Mouse (Mus musculus) CH12.LX (cell line): ENCODE results near the gene Thbs4. TPM values are rescaled to one million over a fixed set of nuclear protein-coding genes. Genes with fewer than 3 reads are reported as not detected.
"Not testable (repeated sequence)": the region's sequence is repeated elsewhere in the genome, so short reads cannot be mapped to it uniquely, and the experiment has no call there.

ENCODE experiments used
- DNase-seq: peaks from one replicate; pipeline ENCODE4 v3.0.0-alpha.2; 2013; ENCODE audit errors: extremely low read depth
- H3K27ac ChIP-seq: 2 replicates; pipeline ENCODE4 v1.5.1; 2012; ENCODE audit warnings: low read depth, mild to moderate bottlenecking, control low read depth, moderate library complexity; ENCODE audit not compliant: insufficient read depth
- H3K27me3 ChIP-seq: replicated peaks from 2 replicates; pipeline ENCODE3; 2012; ENCODE audit warnings: inconsistent platforms
- H3K36me3 ChIP-seq, 2 experiments: replicated peaks in 1 of 2; 2 replicates each; pipeline versions ENCODE3 to v1.6.1; 2012; ENCODE audit warnings: inconsistent platforms in 1 of 2, low read length in 1 of 2, mild to moderate bottlenecking in 1 of 2, mixed read lengths in 1 of 2, moderate library complexity in 1 of 2; ENCODE audit not compliant: control insufficient read depth in 1 of 2, insufficient read depth in 1 of 2
- H3K4me1 ChIP-seq, 2 experiments: 2 replicates each; pipeline ENCODE4 v1.6.1; 2012; ENCODE audit warnings: inconsistent platforms in 1 of 2, moderate library complexity in 1 of 2; ENCODE audit not compliant: insufficient read depth in 2 of 2, control insufficient read depth in 1 of 2
- H3K4me2 ChIP-seq: 2 replicates; pipeline ENCODE4 v1.6.1; 2012; ENCODE audit warnings: low read depth, mild to moderate bottlenecking, control low read depth; ENCODE audit not compliant: poor library complexity, insufficient read depth, severe bottlenecking
- H3K4me3 ChIP-seq, 3 experiments: fragments of 150-350 bp in 1 of 3; sonication (generic) in 1 of 3; replicated peaks in 1 of 3; 2 replicates each; pipeline versions ENCODE3 to v1.5.1; 2011 to 2012; ENCODE audit warnings: low read depth in 2 of 3, low read length in 2 of 3, mild to moderate bottlenecking in 2 of 3, moderate library complexity in 2 of 3, control low read depth in 1 of 3, improper control_type of control experiment in 1 of 3, inconsistent platforms in 1 of 3, mixed read lengths in 1 of 3; ENCODE audit not compliant: poor library complexity in 1 of 3
- H3K79me2 ChIP-seq: replicated peaks from 2 replicates; pipeline ENCODE4 v1.6.1; 2012; ENCODE audit warnings: mild to moderate bottlenecking, moderate library complexity; ENCODE audit not compliant: control insufficient read depth, poor library complexity, insufficient read depth, severe bottlenecking; ENCODE audit errors: extremely low read depth
- H3K9ac ChIP-seq: 2 replicates; pipeline ENCODE4 v1.6.1; 2012; ENCODE audit warnings: low read depth, mild to moderate bottlenecking, control low read depth, moderate library complexity; ENCODE audit not compliant: insufficient read depth
- H3K9me3 ChIP-seq: replicated peaks from 2 replicates; pipeline ENCODE3; 2012; ENCODE audit warnings: low read length, inconsistent platforms, mixed read lengths
- BHLHE40 ChIP-seq: IDR thresholded peaks from 2 replicates; pipeline ENCODE4 v1.6.1; 2011; ENCODE audit warnings: mild to moderate bottlenecking, low read depth, low read length, improper control_type of control experiment
- CHD1 ChIP-seq: IDR thresholded peaks from 2 replicates; pipeline ENCODE4 v1.6.1; 2012; ENCODE audit warnings: low read depth, low read length, improper control_type of control experiment, inconsistent platforms
- ETS1 ChIP-seq: conservative IDR thresholded peaks from 2 replicates; pipeline ENCODE4 v1.6.1; 2012; ENCODE audit warnings: low read depth, mild to moderate bottlenecking, inconsistent platforms, low read length, improper control_type of control experiment, moderate library complexity
- IRF4 ChIP-seq: IDR thresholded peaks from 2 replicates; pipeline ENCODE4 v1.6.1; 2014; ENCODE audit warnings: low read depth, mild to moderate bottlenecking, inconsistent platforms, low read length, improper control_type of control experiment
- MAX ChIP-seq: IDR thresholded peaks from 2 replicates; pipeline ENCODE4 v1.6.1; 2011; ENCODE audit warnings: low read length, improper control_type of control experiment
- MAZ ChIP-seq: IDR thresholded peaks from 2 replicates; pipeline ENCODE4 v1.6.1; 2012; ENCODE audit warnings: low read depth, mild to moderate bottlenecking, inconsistent platforms, low read length, improper control_type of control experiment, moderate library complexity
- MYC ChIP-seq: IDR thresholded peaks from 2 replicates; pipeline ENCODE4 v1.6.1; 2011; ENCODE audit warnings: low read depth, mild to moderate bottlenecking, improper control_type of control experiment, low read length
- POLR2A ChIP-seq: IDR thresholded peaks from 2 replicates; pipeline ENCODE4 v1.6.1; 2011; ENCODE audit warnings: low read depth, mild to moderate bottlenecking, improper control_type of control experiment, low read length
- RAD21 ChIP-seq: IDR thresholded peaks from 2 replicates; pipeline ENCODE4 v1.6.1; 2011; ENCODE audit warnings: low read depth, mild to moderate bottlenecking, low read length, improper control_type of control experiment, moderate library complexity
- RCOR1 ChIP-seq: conservative IDR thresholded peaks from 2 replicates; pipeline ENCODE4 v1.6.1; 2012; ENCODE audit warnings: low read depth, mild to moderate bottlenecking, inconsistent platforms, low read length, improper control_type of control experiment
- TCF12 ChIP-seq: IDR thresholded peaks from 2 replicates; pipeline ENCODE4 v1.6.1; 2014; ENCODE audit warnings: low read depth, mild to moderate bottlenecking, inconsistent platforms, low read length, improper control_type of control experiment
- UBTF ChIP-seq: IDR thresholded peaks from 2 replicates; pipeline ENCODE4 v1.6.1; 2012; ENCODE audit warnings: low read depth, mild to moderate bottlenecking, inconsistent platforms, low read length, improper control_type of control experiment, moderate library complexity
- USF1 ChIP-seq: IDR thresholded peaks from 2 replicates; pipeline ENCODE4 v1.6.1; 2014; ENCODE audit warnings: low read depth, mild to moderate bottlenecking, inconsistent platforms, low read length, improper control_type of control experiment
- dilution Hi-C: fragments of 300-500 bp; cut with MboI; formaldehyde crosslinking; loops from 2 replicates; pipeline ENCODE4 v1.14.3; 2020; ENCODE audit warnings: low sequenced_read_pairs; ENCODE audit not compliant: extremely low pct_unique_long_range_greater_than_20kb, extremely low pct_ligation_motif_present
- in situ Hi-C: fragments of 300-500 bp; cut with MboI; formaldehyde crosslinking; loops from 3 replicates; pipeline ENCODE4 v1.14.3; 2019; ENCODE audit warnings: low sequenced_read_pairs, low pct_ligation_motif_present, low pct_unique_long_range_greater_than_20kb, mixed read lengths
- polyA plus RNA-seq: library from polyadenylated mRNA; unstranded; fragments of >175 nt; gene quantifications from 2 replicates; pipeline ENCODE4 v1.2.1, GENCODE M21; 2012; ENCODE audit warnings: low read depth; ENCODE audit not compliant: insufficient read length
- total RNA-seq, 2 experiments: library from RNA; depleted of rRNA; stranded (reverse); fragments of 300-350 nt in 1 of 2; fragments of >200 nt in 1 of 2; gene quantifications; 2 replicates each; pipeline ENCODE4 v1.2.3; 2012 to 2014

Thbs4 gene
- total and polyA plus RNA-seq, 3 experiments = not detected

DNA sequence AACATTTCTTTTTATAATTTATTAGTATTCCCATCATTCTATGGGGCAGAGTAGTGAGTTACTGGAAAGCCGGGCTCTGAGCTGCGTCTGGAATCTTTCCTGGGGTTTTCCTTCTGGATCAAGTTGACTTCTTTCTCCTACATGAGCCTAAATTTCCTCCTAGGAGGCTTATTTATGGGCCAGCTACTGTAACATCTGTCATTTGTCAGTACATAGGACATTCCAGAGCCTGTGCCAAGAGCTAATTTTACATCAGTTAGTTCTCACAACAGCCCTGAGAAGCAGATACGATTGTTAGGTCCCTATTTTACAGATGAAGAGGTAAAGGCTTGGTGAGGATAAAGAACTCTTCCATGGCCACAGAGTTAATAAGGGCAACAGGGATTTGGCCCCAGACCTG, 22.7 kb upstream of the Thbs4 start:
- H3K27me3 ChIP-seq = no peaks in the 10 kb centered on the region
- H3K27ac ChIP-seq = no peak overlapping the region
- dilution Hi-C loops = no loop called here
- no peaks in the 10 kb centered on the region for H3K9me3 ChIP-seq
- H3K36me3 ChIP-seq = no peaks in the 10 kb centered on the region
- H3K4me1 ChIP-seq = peaks cover 0 to 6% of the 10 kb centered on the region in 2 experiments; a peak in 1 of 4 replicates
- no peak overlapping the region for H3K4me3 ChIP-seq
- no peaks in the 10 kb centered on the region for H3K79me2 ChIP-seq
- no peak for TF ChIP-seq BHLHE40
- no peak for TF ChIP-seq ETS1
- no peak for TF ChIP-seq RAD21
- TF ChIP-seq MAZ = no peak
- TF ChIP-seq RCOR1 = no peak
- no peak for TF ChIP-seq UBTF
- TF ChIP-seq MAX = no peak
- no peak for TF ChIP-seq IRF4
- TF ChIP-seq USF1 = no peak
- no peak overlapping the region for H3K9ac ChIP-seq
- in situ Hi-C loops = no loop called here
- DNase-seq = no peak
- H3K4me2 ChIP-seq = no peak overlapping the region

DNA sequence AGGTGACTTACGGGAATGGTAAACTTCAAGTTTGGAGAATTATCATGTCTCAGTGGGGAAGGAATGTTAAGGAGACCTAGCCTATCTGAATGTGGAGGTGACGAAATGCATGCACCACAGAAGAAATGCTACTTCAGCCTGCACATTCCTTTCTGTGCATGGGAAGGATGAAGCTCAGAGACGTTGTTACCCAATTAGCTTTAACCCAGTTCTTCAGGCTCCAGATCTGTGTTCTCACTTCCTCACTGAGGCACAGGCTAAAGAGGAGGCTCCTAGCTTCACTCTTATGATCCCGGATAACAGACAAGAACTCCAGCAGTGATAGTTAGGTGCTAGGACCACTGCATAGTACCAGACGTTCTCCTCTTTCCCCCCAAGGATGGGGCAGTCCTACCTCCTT, 21.7 kb upstream of the Thbs4 start:
- dilution Hi-C loops = no loop called here
- no peaks in the 10 kb centered on the region for H3K9me3 ChIP-seq
- no peaks in the 10 kb centered on the region for H3K27me3 ChIP-seq
- in situ Hi-C loops = no loop called here
- TF ChIP-seq CHD1 = no peak
- no peak for TF ChIP-seq TCF12
- TF ChIP-seq RCOR1 = no peak
- TF ChIP-seq MYC = no peak
- no peak for TF ChIP-seq BHLHE40
- no peak for TF ChIP-seq POLR2A
- TF ChIP-seq, all 38 proteins: peak for 0
- no peaks in the 10 kb centered on the region for H3K79me2 ChIP-seq
- no peak for DNase-seq
- H3K36me3 ChIP-seq = no peaks in the 10 kb centered on the region
- no peak overlapping the region for H3K27ac ChIP-seq
- H3K4me1 ChIP-seq = peaks cover 0 to 6% of the 10 kb centered on the region in 2 experiments; a peak in 1 of 4 replicates
- no peak overlapping the region for H3K4me2 ChIP-seq
- H3K4me3 ChIP-seq = no peak overlapping the region
- H3K9ac ChIP-seq = no peak overlapping the region

- H3K27ac ChIP-seq, H3K79me2 ChIP-seq, in situ Hi-C loops, dilution Hi-C loops, H3K4me2 ChIP-seq, H3K9me3 ChIP-seq, H3K4me3 ChIP-seq, H3K27me3 ChIP-seq, H3K36me3 ChIP-seq, DNase-seq, H3K9ac ChIP-seq: not testable (repeated sequence)
- H3K4me1 ChIP-seq = peaks cover 3 to 17% of the 10 kb centered on the region in 2 experiments; a peak in 3 of 4 replicates
Observed at GRCm38 (mm10) chr13:92810592-92810991, 16.0 kb upstream of the Thbs4 start.
